Mouse (Mus musculus): ENCODE data around the gene Cbr4. TPM values are rescaled to one million over a fixed set of nuclear protein-coding genes. Genes with fewer than 3 reads are reported as not detected.
A peak's percentile ranks its signal among the peaks of the same experiment; 100 is the strongest.

Gene Cbr4
- total RNA-seq, 1 experiment from 2014 or later: 31.9 TPM

GRCm38 (mm10) chr8:61531944-61532795 lies 44.6 kb downstream of the Cbr4 start:
- no peak for ATAC-seq (replicated peaks in 1 of 2; ENCODE audit: insufficient read depth in 1 of 2, low FRiP score in 2 of 2, low TSS enrichment in 1 of 2, low read depth in 1 of 2, poor library complexity in 2 of 2, severe bottlenecking in 2 of 2)

GRCm38 (mm10) chr8:61532831-61533230 lies 45.3 kb downstream of the Cbr4 start:
- ATAC-seq (replicated peaks in 1 of 2; ENCODE audit: insufficient read depth in 1 of 2, low FRiP score in 2 of 2, low TSS enrichment in 1 of 2, low read depth in 1 of 2, poor library complexity in 2 of 2, severe bottlenecking in 2 of 2): no peak

GRCm38 (mm10) chr8:61533356-61533926 lies 45.9 kb downstream of the Cbr4 start:
- no peak for ATAC-seq (replicated peaks in 1 of 2; ENCODE audit: insufficient read depth in 1 of 2, low FRiP score in 2 of 2, low TSS enrichment in 1 of 2, low read depth in 1 of 2, poor library complexity in 2 of 2, severe bottlenecking in 2 of 2)

- no peak for ATAC-seq (replicated peaks in 1 of 2; ENCODE audit: insufficient read depth in 1 of 2, low FRiP score in 2 of 2, low TSS enrichment in 1 of 2, low read depth in 1 of 2, poor library complexity in 2 of 2, severe bottlenecking in 2 of 2)
Observed at GRCm38 (mm10) chr8:61535472-61535871, 47.9 kb downstream of the Cbr4 start.

GRCm38 (mm10) chr8:61537471-61537870 lies 49.9 kb downstream of the Cbr4 start:
- no peak for ATAC-seq (replicated peaks in 1 of 2; ENCODE audit: insufficient read depth in 1 of 2, low FRiP score in 2 of 2, low TSS enrichment in 1 of 2, low read depth in 1 of 2, poor library complexity in 2 of 2, severe bottlenecking in 2 of 2)

- ATAC-seq (replicated peaks in 1 of 2; ENCODE audit: insufficient read depth in 1 of 2, low FRiP score in 2 of 2, low TSS enrichment in 1 of 2, low read depth in 1 of 2, poor library complexity in 2 of 2, severe bottlenecking in 2 of 2): peak; percentile 98 to 99
Observed at GRCm38 (mm10) chr8:61539828-61540500, 52.4 kb downstream of the Cbr4 start.

GRCm38 (mm10) chr8:61549585-61549984 lies 62.1 kb downstream of the Cbr4 start:
- no peak for ATAC-seq (replicated peaks in 1 of 2; ENCODE audit: insufficient read depth in 1 of 2, low FRiP score in 2 of 2, low TSS enrichment in 1 of 2, low read depth in 1 of 2, poor library complexity in 2 of 2, severe bottlenecking in 2 of 2)

GRCm38 (mm10) chr8:61550006-61550748 lies 62.6 kb downstream of the Cbr4 start:
- no peak for ATAC-seq (replicated peaks in 1 of 2; ENCODE audit: insufficient read depth in 1 of 2, low FRiP score in 2 of 2, low TSS enrichment in 1 of 2, low read depth in 1 of 2, poor library complexity in 2 of 2, severe bottlenecking in 2 of 2)

- ATAC-seq (replicated peaks in 1 of 2; ENCODE audit: insufficient read depth in 1 of 2, low FRiP score in 2 of 2, low TSS enrichment in 1 of 2, low read depth in 1 of 2, poor library complexity in 2 of 2, severe bottlenecking in 2 of 2): no peak
Observed at GRCm38 (mm10) chr8:61552221-61552620, 64.7 kb downstream of the Cbr4 start.

- ATAC-seq (replicated peaks in 1 of 2; ENCODE audit: insufficient read depth in 1 of 2, low FRiP score in 2 of 2, low TSS enrichment in 1 of 2, low read depth in 1 of 2, poor library complexity in 2 of 2, severe bottlenecking in 2 of 2): no peak
Observed at GRCm38 (mm10) chr8:61552755-61553402, 65.3 kb downstream of the Cbr4 start.

GRCm38 (mm10) chr8:61555343-61555742 lies 67.8 kb downstream of the Cbr4 start:
- no peak for ATAC-seq (replicated peaks in 1 of 2; ENCODE audit: insufficient read depth in 1 of 2, low FRiP score in 2 of 2, low TSS enrichment in 1 of 2, low read depth in 1 of 2, poor library complexity in 2 of 2, severe bottlenecking in 2 of 2)

- no peak for ATAC-seq (replicated peaks in 1 of 2; ENCODE audit: insufficient read depth in 1 of 2, low FRiP score in 2 of 2, low TSS enrichment in 1 of 2, low read depth in 1 of 2, poor library complexity in 2 of 2, severe bottlenecking in 2 of 2)
Observed at GRCm38 (mm10) chr8:61556219-61556618, 68.7 kb downstream of the Cbr4 start.
